Mouse (Mus musculus): Measurements from ENCODE around the gene Usp39. TPM values are rescaled to one million over a fixed set of nuclear protein-coding genes. Genes with fewer than 3 reads are reported as not detected.

Usp39 gene
- polyA plus RNA-seq, 1 experiment from 2014 or later: 32.4 TPM

DNA sequence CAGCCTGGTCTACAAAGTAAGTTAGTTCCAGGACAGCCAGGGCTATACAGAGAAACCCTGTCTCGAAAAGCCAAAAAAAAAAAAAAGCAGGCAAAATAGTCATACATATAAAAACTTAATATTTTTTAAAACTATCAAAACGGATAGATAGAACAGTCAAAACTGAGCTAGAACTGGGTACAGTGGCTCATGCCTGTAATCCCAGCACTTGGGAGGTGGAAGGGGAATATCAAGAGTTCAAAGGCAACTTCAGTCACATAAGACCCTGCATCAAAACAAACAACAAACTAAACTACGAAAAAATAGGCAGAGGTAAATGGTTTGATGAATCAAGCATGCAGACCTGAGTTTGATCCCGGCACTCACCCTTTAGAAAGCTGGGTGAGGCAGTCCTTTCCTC is 14.9 kb downstream of the Usp39 start:
- no peak overlapping the region for H3K27ac ChIP-seq (replicated peaks in 1 of 2; ENCODE audit: control insufficient read depth in 1 of 2, insufficient read depth in 1 of 2, low read depth in 2 of 2, low read length in 2 of 2)
- no peak overlapping the region for H3K4me3 ChIP-seq (ENCODE audit: control insufficient read depth in 1 of 2, insufficient read depth in 1 of 2, low read depth in 1 of 2, low read length in 2 of 2)
- no peaks in the 10 kb centered on the region for H3K9me3 ChIP-seq (ENCODE audit: control insufficient read depth, low read length)
- peaks cover 88% of the 10 kb centered on the region for H3K36me3 ChIP-seq (ENCODE audit: control insufficient read depth, insufficient read depth, low read length)
- no peak overlapping the region for H3K4me2 ChIP-seq (ENCODE audit: low read length)
- WGBS: 94% methylated on average over 4 of the region's 4 CpGs
- peaks cover 3 to 10% of the 10 kb centered on the region in 2 experiments; a peak in 3 of 4 replicates for H3K4me1 ChIP-seq (ENCODE audit: control insufficient read depth in 2 of 2, insufficient read depth in 2 of 2, low read length in 2 of 2)
- no peak overlapping the region for H3K9ac ChIP-seq (ENCODE audit: low read length)
- no peaks in the 10 kb centered on the region for H3K27me3 ChIP-seq (ENCODE audit: control insufficient read depth, insufficient read depth, low read length)
- ATAC-seq (ENCODE audit: insufficient number of reproducible peaks, insufficient read depth, low FRiP score, low read depth): no peak

GRCm38 (mm10) chr6:72329019-72329418 is 16.0 kb downstream of the Usp39 start:
- WGBS: 88% methylated on average over 5 of the region's 5 CpGs
- Histone ChIP-seq H3K4me2 (ENCODE audit: low read length) (no peak overlapping the region), H3K36me3 (ENCODE audit: control insufficient read depth, insufficient read depth, low read length) (peaks cover 88% of the 10 kb centered on the region), H3K4me3 (ENCODE audit: control insufficient read depth in 1 of 2, insufficient read depth in 1 of 2, low read depth in 1 of 2, low read length in 2 of 2) (no peak overlapping the region), H3K27ac (replicated peaks in 1 of 2; ENCODE audit: control insufficient read depth in 1 of 2, insufficient read depth in 1 of 2, low read depth in 2 of 2, low read length in 2 of 2) (no peak overlapping the region), H3K9me3 (ENCODE audit: control insufficient read depth, low read length) (no peaks in the 10 kb centered on the region), H3K9ac (ENCODE audit: low read length) (no peak overlapping the region), H3K27me3 (ENCODE audit: control insufficient read depth, insufficient read depth, low read length) (no peaks in the 10 kb centered on the region), H3K4me1 (ENCODE audit: control insufficient read depth in 2 of 2, insufficient read depth in 2 of 2, low read length in 2 of 2) (peaks cover 3 to 10% of the 10 kb centered on the region in 2 experiments; a peak in 3 of 4 replicates)
- no peak for ATAC-seq (ENCODE audit: insufficient number of reproducible peaks, insufficient read depth, low FRiP score, low read depth)

DNA sequence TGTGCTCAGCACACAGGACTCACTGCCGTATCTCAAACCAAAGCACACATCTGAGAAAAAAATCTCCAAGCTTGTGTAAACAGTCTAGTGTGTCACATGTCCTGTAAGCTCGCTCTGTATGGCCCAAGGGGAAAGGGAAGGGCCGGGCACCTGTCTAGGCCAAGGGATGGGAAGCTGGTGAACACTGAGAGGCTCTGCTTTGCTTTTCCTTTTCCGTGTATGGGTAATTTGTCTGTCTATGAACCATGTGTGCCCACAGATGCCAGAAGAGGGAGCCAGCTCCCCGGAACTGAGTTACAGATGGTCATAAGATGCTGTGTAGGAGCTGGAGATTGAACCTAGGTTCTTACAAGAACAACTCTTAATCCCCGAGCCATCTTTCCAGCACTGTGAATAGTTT is 18.7 kb downstream of the Usp39 start:
- no peaks in the 10 kb centered on the region for H3K4me1 ChIP-seq (ENCODE audit: control insufficient read depth in 2 of 2, insufficient read depth in 2 of 2, low read length in 2 of 2)
- peaks cover 92% of the 10 kb centered on the region for H3K36me3 ChIP-seq (ENCODE audit: control insufficient read depth, insufficient read depth, low read length)
- 67% methylated on average over 6 of the region's 6 CpGs for WGBS
- no peaks in the 10 kb centered on the region for H3K9me3 ChIP-seq (ENCODE audit: control insufficient read depth, low read length)
- no peak overlapping the region for H3K9ac ChIP-seq (ENCODE audit: low read length)
- H3K4me3 ChIP-seq (ENCODE audit: control insufficient read depth in 1 of 2, insufficient read depth in 1 of 2, low read depth in 1 of 2, low read length in 2 of 2): no peak overlapping the region
- H3K27me3 ChIP-seq (ENCODE audit: control insufficient read depth, insufficient read depth, low read length): no peaks in the 10 kb centered on the region
- no peak overlapping the region for H3K27ac ChIP-seq (replicated peaks in 1 of 2; ENCODE audit: control insufficient read depth in 1 of 2, insufficient read depth in 1 of 2, low read depth in 2 of 2, low read length in 2 of 2)
- no peak overlapping the region for H3K4me2 ChIP-seq (ENCODE audit: low read length)
- no peak for ATAC-seq (ENCODE audit: insufficient number of reproducible peaks, insufficient read depth, low FRiP score, low read depth)

DNA sequence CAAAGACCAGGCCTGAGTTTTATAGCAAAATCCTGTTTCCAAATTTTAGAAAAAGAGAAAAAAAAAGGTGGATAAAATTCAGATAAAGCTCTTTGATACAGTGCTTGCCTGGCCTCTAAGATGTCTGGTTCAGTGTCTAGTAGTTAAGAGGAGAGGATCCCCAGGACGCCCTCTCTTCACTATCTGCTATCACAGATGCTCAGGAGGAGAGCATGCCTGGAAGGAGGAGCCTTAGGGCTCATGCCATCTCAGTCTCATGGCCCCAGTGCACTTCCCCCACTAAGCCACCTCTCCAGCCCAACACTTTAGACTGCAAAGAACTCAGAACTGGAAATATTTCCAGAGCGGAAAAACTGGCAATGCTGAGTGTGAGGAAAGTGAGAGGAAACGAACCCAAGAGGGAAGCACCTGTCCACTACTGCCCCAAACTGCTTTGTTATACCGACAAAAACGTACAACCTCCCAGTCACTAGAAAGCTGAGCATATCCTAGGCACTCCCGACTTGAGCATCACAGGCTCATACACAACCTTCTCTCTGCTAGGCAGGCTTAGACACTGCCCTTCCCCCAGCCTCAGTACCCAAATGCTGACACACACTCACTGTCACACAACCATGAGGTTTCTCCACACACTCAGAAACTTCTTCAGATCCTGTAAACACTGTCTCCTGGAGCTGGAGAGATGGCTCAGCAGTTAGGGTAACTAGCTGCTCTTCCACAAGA is 21.0 kb downstream of the Usp39 start:
- H3K4me1 ChIP-seq (ENCODE audit: control insufficient read depth in 2 of 2, insufficient read depth in 2 of 2, low read length in 2 of 2): peaks cover 0 to 3% of the 10 kb centered on the region in 2 experiments; a peak in 1 of 4 replicates
- H3K4me3 ChIP-seq (ENCODE audit: control insufficient read depth in 1 of 2, insufficient read depth in 1 of 2, low read depth in 1 of 2, low read length in 2 of 2): no peak overlapping the region
- no peaks in the 10 kb centered on the region for H3K27me3 ChIP-seq (ENCODE audit: control insufficient read depth, insufficient read depth, low read length)
- no peak for ATAC-seq (ENCODE audit: insufficient number of reproducible peaks, insufficient read depth, low FRiP score, low read depth)
- WGBS: 81% methylated on average over 6 of the region's 6 CpGs
- H3K36me3 ChIP-seq (ENCODE audit: control insufficient read depth, insufficient read depth, low read length): peaks cover 98% of the 10 kb centered on the region
- no peak overlapping the region for H3K9ac ChIP-seq (ENCODE audit: low read length)
- H3K9me3 ChIP-seq (ENCODE audit: control insufficient read depth, low read length): no peaks in the 10 kb centered on the region
- H3K27ac ChIP-seq (replicated peaks in 1 of 2; ENCODE audit: control insufficient read depth in 1 of 2, insufficient read depth in 1 of 2, low read depth in 2 of 2, low read length in 2 of 2): no peak overlapping the region
- H3K4me2 ChIP-seq (ENCODE audit: low read length): no peak overlapping the region

- Histone ChIP-seq H3K27ac (replicated peaks in 1 of 2; ENCODE audit: control insufficient read depth in 1 of 2, insufficient read depth in 1 of 2, low read depth in 2 of 2, low read length in 2 of 2) (no peak overlapping the region), H3K4me2 (ENCODE audit: low read length) (no peak overlapping the region), H3K9me3 (ENCODE audit: control insufficient read depth, low read length) (no peaks in the 10 kb centered on the region), H3K4me1 (ENCODE audit: control insufficient read depth in 2 of 2, insufficient read depth in 2 of 2, low read length in 2 of 2) (peaks cover 0 to 3% of the 10 kb centered on the region in 2 experiments; a peak in 1 of 4 replicates), H3K4me3 (ENCODE audit: control insufficient read depth in 1 of 2, insufficient read depth in 1 of 2, low read depth in 1 of 2, low read length in 2 of 2) (no peak overlapping the region), H3K9ac (ENCODE audit: low read length) (no peak overlapping the region), H3K36me3 (ENCODE audit: control insufficient read depth, insufficient read depth, low read length) (peaks cover 97% of the 10 kb centered on the region), H3K27me3 (ENCODE audit: control insufficient read depth, insufficient read depth, low read length) (no peaks in the 10 kb centered on the region)
- WGBS: 97% methylated on average over 3 of the region's 3 CpGs
- no peak for ATAC-seq (ENCODE audit: insufficient number of reproducible peaks, insufficient read depth, low FRiP score, low read depth)
These were observed 22.0 kb downstream of the Usp39 start for GRCm38 (mm10) chr6:72322936-72323335.

- H3K4me3 ChIP-seq (ENCODE audit: control insufficient read depth in 1 of 2, insufficient read depth in 1 of 2, low read depth in 1 of 2, low read length in 2 of 2): no peak overlapping the region
- no peak overlapping the region for H3K4me2 ChIP-seq (ENCODE audit: low read length)
- H3K9me3 ChIP-seq (ENCODE audit: control insufficient read depth, low read length): no peaks in the 10 kb centered on the region
- 61% methylated on average over 11 of the region's 11 CpGs for WGBS
- peak overlapping the region in 1 of 2 experiments; percentile 51; a peak in 1 of 4 replicates for H3K27ac ChIP-seq (replicated peaks in 1 of 2; ENCODE audit: control insufficient read depth in 1 of 2, insufficient read depth in 1 of 2, low read depth in 2 of 2, low read length in 2 of 2)
- peaks cover 9 to 20% of the 10 kb centered on the region in 2 experiments for H3K4me1 ChIP-seq (ENCODE audit: control insufficient read depth in 2 of 2, insufficient read depth in 2 of 2, low read length in 2 of 2)
- no peak for ATAC-seq (ENCODE audit: insufficient number of reproducible peaks, insufficient read depth, low FRiP score, low read depth)
- no peaks in the 10 kb centered on the region for H3K27me3 ChIP-seq (ENCODE audit: control insufficient read depth, insufficient read depth, low read length)
- peaks cover 67% of the 10 kb centered on the region for H3K36me3 ChIP-seq (ENCODE audit: control insufficient read depth, insufficient read depth, low read length)
- no peak overlapping the region for H3K9ac ChIP-seq (ENCODE audit: low read length)
These were observed 26.0 kb downstream of the Usp39 start for GRCm38 (mm10) chr6:72319019-72319418.

DNA sequence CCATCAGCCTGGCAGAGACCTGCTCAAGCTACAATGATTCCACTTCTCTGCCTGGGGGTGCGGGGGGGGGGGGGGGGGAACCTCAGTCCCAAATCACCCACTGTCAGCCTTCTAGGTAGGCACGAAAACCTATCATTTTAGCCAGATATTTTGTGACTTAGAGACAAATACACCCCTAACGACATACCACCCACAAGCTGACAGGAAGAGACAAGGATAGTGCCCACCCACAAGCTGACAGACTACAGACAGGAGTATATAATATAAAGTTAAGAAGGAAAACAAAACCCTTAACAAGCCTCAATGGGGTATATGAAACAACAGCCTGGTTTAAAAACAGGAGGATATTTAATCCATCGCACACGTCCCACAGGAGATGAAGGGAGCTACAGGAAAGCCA is 26.5 kb downstream of the Usp39 start:
- H3K9ac ChIP-seq (ENCODE audit: low read length): no peak overlapping the region
- WGBS: 86% methylated on average over 5 of the region's 5 CpGs
- peaks cover 13 to 26% of the 10 kb centered on the region in 2 experiments for H3K4me1 ChIP-seq (ENCODE audit: control insufficient read depth in 2 of 2, insufficient read depth in 2 of 2, low read length in 2 of 2)
- peaks cover 61% of the 10 kb centered on the region for H3K36me3 ChIP-seq (ENCODE audit: control insufficient read depth, insufficient read depth, low read length)
- H3K4me3 ChIP-seq (ENCODE audit: control insufficient read depth in 1 of 2, insufficient read depth in 1 of 2, low read depth in 1 of 2, low read length in 2 of 2): no peak overlapping the region
- H3K4me2 ChIP-seq (ENCODE audit: low read length): no peak overlapping the region
- H3K9me3 ChIP-seq (ENCODE audit: control insufficient read depth, low read length): no peaks in the 10 kb centered on the region
- no peak overlapping the region for H3K27ac ChIP-seq (replicated peaks in 1 of 2; ENCODE audit: control insufficient read depth in 1 of 2, insufficient read depth in 1 of 2, low read depth in 2 of 2, low read length in 2 of 2)
- no peaks in the 10 kb centered on the region for H3K27me3 ChIP-seq (ENCODE audit: control insufficient read depth, insufficient read depth, low read length)
- no peak for ATAC-seq (ENCODE audit: insufficient number of reproducible peaks, insufficient read depth, low FRiP score, low read depth)

GRCm38 (mm10) chr6:72316044-72316443 is 28.9 kb downstream of the Usp39 start:
- H3K4me3 ChIP-seq (ENCODE audit: control insufficient read depth in 1 of 2, insufficient read depth in 1 of 2, low read depth in 1 of 2, low read length in 2 of 2): no peak overlapping the region
- peak overlapping the region in 1 of 2 experiments; percentile 77; a peak in 3 of 4 replicates for H3K27ac ChIP-seq (replicated peaks in 1 of 2; ENCODE audit: control insufficient read depth in 1 of 2, insufficient read depth in 1 of 2, low read depth in 2 of 2, low read length in 2 of 2)
- peak overlapping the region; percentile 12; the same call in 1 of the 2 replicates for H3K9ac ChIP-seq (ENCODE audit: low read length)
- no peak for ATAC-seq (ENCODE audit: insufficient number of reproducible peaks, insufficient read depth, low FRiP score, low read depth)
- H3K27me3 ChIP-seq (ENCODE audit: control insufficient read depth, insufficient read depth, low read length): no peaks in the 10 kb centered on the region
- 12% methylated on average over 1 of the region's 1 CpGs for WGBS
- peaks cover 24 to 36% of the 10 kb centered on the region in 2 experiments for H3K4me1 ChIP-seq (ENCODE audit: control insufficient read depth in 2 of 2, insufficient read depth in 2 of 2, low read length in 2 of 2)
- peaks cover 44% of the 10 kb centered on the region for H3K36me3 ChIP-seq (ENCODE audit: control insufficient read depth, insufficient read depth, low read length)
- H3K4me2 ChIP-seq (ENCODE audit: low read length): no peak overlapping the region
- H3K9me3 ChIP-seq (ENCODE audit: control insufficient read depth, low read length): no peaks in the 10 kb centered on the region
